Mouse (Mus musculus) MEL (cell line): ENCODE measurements around the gene Rnf115.

Experiments
- CHD1 ChIP-seq: IDR thresholded peaks from 2 replicates; pipeline ENCODE4 v1.6.1; 2012; ENCODE audit warnings: low read depth, mild to moderate bottlenecking, inconsistent platforms, low read length, improper control_type of control experiment
- EP300 ChIP-seq, 2 experiments: IDR thresholded peaks; 2 replicates each; pipeline ENCODE4 v1.6.1; 2011; ENCODE audit warnings: improper control_type of control experiment in 2 of 2, low read length in 2 of 2, low read depth in 1 of 2, mild to moderate bottlenecking in 1 of 2
- GATA1 ChIP-seq: IDR thresholded peaks from 2 replicates; pipeline ENCODE4 v1.6.1; 2011; ENCODE audit warnings: low read depth, low read length, improper control_type of control experiment
- JUND ChIP-seq: IDR thresholded peaks from 2 replicates; pipeline ENCODE4 v1.6.1; 2011; ENCODE audit warnings: low read depth, mild to moderate bottlenecking, improper control_type of control experiment, low read length
- KAT2A ChIP-seq: conservative IDR thresholded peaks from 2 replicates; pipeline ENCODE4 v1.6.1; 2012; ENCODE audit warnings: low read depth, low read length, improper control_type of control experiment, inconsistent platforms
- MXI1 ChIP-seq: IDR thresholded peaks from 2 replicates; pipeline ENCODE4 v1.6.1; 2011; ENCODE audit warnings: mild to moderate bottlenecking, low read depth, low read length, improper control_type of control experiment
- NELFE ChIP-seq: IDR thresholded peaks from 2 replicates; pipeline ENCODE4 v1.6.1; 2011; ENCODE audit warnings: low read depth, low read length, improper control_type of control experiment
- POLR2A ChIP-seq, 2 experiments: IDR thresholded peaks; 2 replicates each; pipeline ENCODE4 v1.6.1; 2011 to 2012; ENCODE audit warnings: low read length in 2 of 2, mild to moderate bottlenecking in 2 of 2, control low read depth in 1 of 2, improper control_type of control experiment in 1 of 2, low read depth in 1 of 2, moderate library complexity in 1 of 2; ENCODE audit not compliant: control insufficient read depth in 1 of 2, insufficient read depth in 1 of 2, poor library complexity in 1 of 2
- POLR2AphosphoS2 ChIP-seq: IDR thresholded peaks from 2 replicates; pipeline ENCODE4 v1.6.1; 2011; ENCODE audit warnings: low read length, improper control_type of control experiment
- RAD21 ChIP-seq: IDR thresholded peaks from 2 replicates; pipeline ENCODE4 v1.6.1; 2011; ENCODE audit warnings: mild to moderate bottlenecking, low read depth, low read length, improper control_type of control experiment
- USF1 ChIP-seq: IDR thresholded peaks from 2 replicates; pipeline ENCODE4 v1.6.1; 2014; ENCODE audit warnings: low read depth, mild to moderate bottlenecking, inconsistent platforms, low read length, improper control_type of control experiment, moderate library complexity
- ZNF384 ChIP-seq: IDR thresholded peaks from 2 replicates; pipeline ENCODE4 v1.6.1; 2012; ENCODE audit warnings: low read depth, mild to moderate bottlenecking, inconsistent platforms, low read length, improper control_type of control experiment

- TF ChIP-seq ZNF384 (no peak), USF1 (no peak), EP300 (IDR thresholded peaks at IDR 0.05; ENCODE audit: low read depth in 1 of 2, low read length in 2 of 2) (no peak; a peak in 1 of 4 replicates), KAT2A (no peak), POLR2A (IDR thresholded peaks at IDR 0.05; ENCODE audit: control insufficient read depth in 1 of 2, insufficient read depth in 1 of 2, low read depth in 1 of 2, low read length in 2 of 2, poor library complexity in 1 of 2) (no peak), POLR2AphosphoS2 (no peak), NELFE (no peak), MXI1 (no peak), GATA1 (peak; percentile 64), CHD1 (no peak), RAD21 (no peak), JUND (no peak)
Observed at GRCm38 (mm10) chr3:96746829-96747228, 19.4 kb downstream of the Rnf115 start.
